Mouse (Mus musculus) right cerebral cortex, postnatal 10 days (tissue): ENCODE measurements at regions not wholly inside any gene's neighbourhood (a gene's known extent, or its start where the extent isn't known, plus 50 kb on each side); places are given as distances from the start of the nearest gene placed in this dataset.
A peak's percentile ranks its signal among the peaks of the same experiment; 100 is the strongest.
"Not testable (repeated sequence)": the region's sequence is repeated elsewhere in the genome, so short reads cannot be mapped to it uniquely, and the experiment has no call there.

Source experiments
- DNase-seq, 2 experiments: peaks; one replicate each; pipeline ENCODE4 v3.0.0; 2021; ENCODE audit warnings: low spot score in 2 of 2

GRCm38 (mm10) chr16:69937514-69938194 is 74.1 kb upstream of the Speer2 start:
- no peak for DNase-seq

GRCm38 (mm10) chr16:69943635-69944034 is 80.1 kb upstream of the Speer2 start:
- DNase-seq = no peak

- no peak for DNase-seq
Observed at GRCm38 (mm10) chr16:69948783-69949182, 85.2 kb upstream of the Speer2 start.

- no peak for DNase-seq
Observed at GRCm38 (mm10) chr16:69949339-69949738, 85.8 kb upstream of the Speer2 start.

- DNase-seq = no peak
Observed at GRCm38 (mm10) chr16:69951581-69951980, 88.0 kb upstream of the Speer2 start.

- DNase-seq = not testable (repeated sequence)
Observed at GRCm38 (mm10) chr16:69966561-69966960, 103.0 kb upstream of the Speer2 start.

- DNase-seq = no peak
Observed at GRCm38 (mm10) chr16:69979813-69980527, 116.4 kb upstream of the Speer2 start.

GRCm38 (mm10) chr16:69984320-69984719 is 120.8 kb upstream of the Speer2 start:
- no peak for DNase-seq

GRCm38 (mm10) chr16:69991907-69992470 is 128.4 kb upstream of the Speer2 start:
- DNase-seq = no peak

- DNase-seq = peak in 1 of 2 experiments; percentile 30
Observed at GRCm38 (mm10) chr16:69992715-69993114, 129.2 kb upstream of the Speer2 start.

- no peak for DNase-seq
Observed at GRCm38 (mm10) chr16:70006863-70007262, 143.3 kb upstream of the Speer2 start.

GRCm38 (mm10) chr16:70016980-70017379 is 153.4 kb upstream of the Speer2 start:
- DNase-seq = no peak

- no peak for DNase-seq
Observed at GRCm38 (mm10) chr16:70019564-70019963, 156.0 kb upstream of the Speer2 start.

- no peak for DNase-seq
Observed at GRCm38 (mm10) chr16:70021436-70021835, 157.9 kb upstream of the Speer2 start.

GRCm38 (mm10) chr16:70028649-70029048 is 165.1 kb upstream of the Speer2 start:
- DNase-seq = no peak

GRCm38 (mm10) chr16:70045547-70045946 is 182.0 kb upstream of the Speer2 start:
- DNase-seq = no peak

- DNase-seq = no peak
Observed at GRCm38 (mm10) chr16:70046009-70046408, 182.5 kb upstream of the Speer2 start.

GRCm38 (mm10) chr16:70049850-70050249 is 186.3 kb upstream of the Speer2 start:
- no peak for DNase-seq

GRCm38 (mm10) chr16:70071471-70071870 is 207.9 kb upstream of the Speer2 start:
- DNase-seq = no peak

- no peak for DNase-seq
Observed at GRCm38 (mm10) chr16:70073740-70074139, 210.2 kb upstream of the Speer2 start.

- DNase-seq = no peak
Observed at GRCm38 (mm10) chr16:70079497-70079896, 216.0 kb upstream of the Speer2 start.

- peak; percentile 35 to 59 for DNase-seq
Observed at GRCm38 (mm10) chr16:70091291-70091690, 222.5 kb upstream of the Gbe1 start.

GRCm38 (mm10) chr16:70091963-70092362 is 221.8 kb upstream of the Gbe1 start:
- DNase-seq = peak in 1 of 2 experiments; percentile 42
